Mouse (Mus musculus) myocyte (in vitro differentiated cells): ENCODE results near the gene Iffo2.

Source experiments
- CEBPB ChIP-seq: IDR thresholded peaks from 2 replicates; pipeline ENCODE4 v1.6.1; 2011; ENCODE audit warnings: mild to moderate bottlenecking, moderate library complexity; ENCODE audit not compliant: poor library complexity, insufficient read depth, severe bottlenecking
- MAX ChIP-seq: IDR thresholded peaks from one replicate; pipeline ENCODE4 v1.6.1; 2011; ENCODE audit warnings: low read depth, mild to moderate bottlenecking, control low read depth
- POLR2A ChIP-seq: IDR thresholded peaks from one replicate; pipeline ENCODE4 v1.6.1; 2011; ENCODE audit warnings: low read depth, mild to moderate bottlenecking, control low read depth, moderate library complexity; ENCODE audit not compliant: insufficient read length
- REST ChIP-seq: IDR thresholded peaks from one replicate; pipeline ENCODE4 v1.6.1; 2011; ENCODE audit warnings: mild to moderate bottlenecking, control low read depth, moderate library complexity; ENCODE audit not compliant: insufficient read depth, insufficient read length
- SRF ChIP-seq: IDR thresholded peaks from one replicate; pipeline ENCODE4 v1.6.1; 2011; ENCODE audit warnings: low read depth; ENCODE audit not compliant: control insufficient read depth, insufficient read length
- TCF3 ChIP-seq: IDR thresholded peaks from one replicate; pipeline ENCODE4 v1.6.1; 2011; ENCODE audit warnings: low read depth, control low read depth; ENCODE audit not compliant: insufficient read length
- USF1 ChIP-seq: IDR thresholded peaks from one replicate; pipeline ENCODE4 v1.6.1; 2011; ENCODE audit warnings: low read depth, mild to moderate bottlenecking, control low read depth, moderate library complexity

- no peak for TF ChIP-seq POLR2A
- no peak for TF ChIP-seq REST
- TF ChIP-seq CEBPB: no peak
- TF ChIP-seq USF1: no peak
- TF ChIP-seq MAX: no peak
- no peak for TF ChIP-seq TCF3
- no peak for TF ChIP-seq SRF
These were observed 101.4 kb downstream of the Iffo2 start for GRCm38 (mm10) chr4:139631569-139632253.
